Mouse (Mus musculus): ENCODE measurements around the gene Zmynd8. TPM values are rescaled to one million over a fixed set of nuclear protein-coding genes. Genes with fewer than 3 reads are reported as not detected.

Zmynd8 gene
- polyA plus RNA-seq, 1 experiment from 2014 or later = 21.9 TPM

DNA sequence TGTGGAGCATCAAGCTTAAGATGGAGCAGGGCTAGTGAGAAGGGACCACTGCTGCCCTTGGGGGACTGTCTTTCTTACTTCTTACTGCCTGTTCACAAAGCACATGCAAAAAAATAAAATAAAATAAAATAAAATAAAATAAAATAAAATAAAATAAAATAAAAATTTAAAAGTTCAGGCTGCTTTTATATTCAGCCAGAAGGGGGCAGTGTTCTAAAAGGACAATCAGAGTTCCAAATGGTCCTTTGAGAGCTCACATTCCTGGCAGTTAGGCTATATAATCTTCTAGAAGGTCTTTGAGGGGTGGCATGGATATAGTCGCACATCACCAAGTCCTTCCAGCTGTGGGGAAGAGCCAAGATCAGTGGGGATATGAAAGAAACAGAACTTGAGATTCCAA is 112.3 kb downstream of the Zmynd8 start:
- DNase-seq = no peak
- 85% methylated on average over 1 of the region's 1 CpGs for WGBS (ENCODE audit: insufficient replicate concordance)

DNA sequence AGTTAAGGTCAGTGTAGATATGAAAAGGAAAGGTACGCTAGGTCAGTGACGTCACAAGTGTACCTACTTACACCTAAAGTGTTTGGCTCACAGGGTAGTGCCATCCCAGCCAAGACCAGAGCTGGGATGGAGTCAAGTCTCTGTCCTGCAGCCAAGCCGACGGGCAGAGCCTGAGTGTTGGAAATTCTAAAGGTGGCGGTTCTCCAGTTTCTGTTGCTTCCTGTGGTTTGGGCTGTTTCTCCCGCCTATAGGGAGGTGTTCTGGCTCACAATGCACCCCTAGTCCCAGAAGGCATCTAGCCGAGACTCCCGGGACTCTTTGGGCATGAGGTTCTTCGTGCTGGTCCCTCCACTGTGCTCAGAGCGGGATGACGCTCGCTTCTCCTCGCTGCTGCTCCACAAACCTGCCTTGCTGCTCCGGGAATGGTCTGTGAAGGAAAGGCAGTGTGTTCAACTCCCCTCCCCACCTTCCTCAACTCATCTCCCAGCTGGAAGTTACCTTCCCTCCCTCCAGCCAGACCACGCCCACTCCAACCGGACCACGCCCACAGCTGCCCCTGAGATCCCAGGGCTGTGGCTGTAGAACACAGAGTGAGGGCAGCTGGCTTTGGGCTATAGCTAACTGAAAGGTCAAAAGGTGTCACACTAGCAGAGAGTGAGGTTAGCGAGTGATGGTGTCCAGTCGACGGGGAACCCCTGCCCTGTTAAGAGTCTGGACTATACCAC is 113.3 kb downstream of the Zmynd8 start:
- 91% methylated on average over 20 of the region's 20 CpGs for WGBS (ENCODE audit: insufficient replicate concordance)
- no peak for DNase-seq

More for the DNA sequence above, 112.3 kb downstream of the Zmynd8 start:
- Histone ChIP-seq H3K36me3 (replicated peaks; ENCODE audit: insufficient read depth, low read length) (peaks cover 68% of the 10 kb centered on the region), H3K4me2 (ENCODE audit: low read depth, low read length) (no peak overlapping the region), H3K27me3 (ENCODE audit: insufficient read depth, low read length) (no peaks in the 10 kb centered on the region), H3K4me3 (ENCODE audit: low read depth, low read length) (no peak overlapping the region), H3K9me3 (ENCODE audit: low read length) (no peaks in the 10 kb centered on the region), H3K9ac (replicated peaks) (no peak overlapping the region), H3K27ac (ENCODE audit: low read depth) (no peak overlapping the region), H3K4me1 (ENCODE audit: insufficient read depth) (no peaks in the 10 kb centered on the region)
- TF ChIP-seq CTCF (IDR thresholded peaks at IDR 0.05; ENCODE audit: low read depth) (peak; percentile 44), EP300 (IDR thresholded peaks at IDR 0.05; ENCODE audit: low read depth) (no peak)
- ATAC-seq = no peak

DNA sequence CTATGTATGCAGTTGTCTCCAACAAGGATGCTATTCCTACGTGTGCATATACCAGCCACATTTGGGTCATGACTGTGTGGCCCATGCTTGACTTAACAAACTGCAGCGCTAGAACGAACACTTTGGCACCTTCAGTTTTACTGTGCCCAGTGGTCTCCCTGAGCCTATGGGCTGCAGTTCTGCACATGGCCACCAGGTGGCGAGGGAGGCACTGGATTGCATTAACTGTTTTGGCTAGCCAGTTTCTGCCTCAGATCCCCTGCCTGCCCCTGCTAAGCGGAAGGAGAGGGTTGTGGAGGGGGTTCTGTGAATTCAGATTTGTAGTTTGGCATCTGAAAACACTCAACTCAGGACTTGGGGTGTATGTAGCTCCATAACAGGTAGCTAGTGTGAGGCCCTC is 116.5 kb downstream of the Zmynd8 start:
- Histone ChIP-seq H3K9me3 (ENCODE audit: low read length) (no peaks in the 10 kb centered on the region), H3K9ac (replicated peaks) (no peak overlapping the region), H3K36me3 (replicated peaks; ENCODE audit: insufficient read depth, low read length) (peaks cover 32% of the 10 kb centered on the region), H3K4me2 (ENCODE audit: low read depth, low read length) (no peak overlapping the region), H3K4me3 (ENCODE audit: low read depth, low read length) (no peak overlapping the region), H3K4me1 (ENCODE audit: insufficient read depth) (no peaks in the 10 kb centered on the region), H3K27me3 (ENCODE audit: insufficient read depth, low read length) (no peaks in the 10 kb centered on the region), H3K27ac (ENCODE audit: low read depth) (no peak overlapping the region)
- DNase-seq = peak; percentile 82
- 39% methylated on average over 5 of the region's 5 CpGs for whole genome bisulfite sequencing (ENCODE audit: insufficient replicate concordance)
- TF ChIP-seq CTCF (IDR thresholded peaks at IDR 0.05; ENCODE audit: low read depth) = peak; percentile 98
- no peak for TF ChIP-seq EP300 (IDR thresholded peaks at IDR 0.05; ENCODE audit: low read depth)
- peak; percentile 39; the same call in 1 of the 2 replicates for ATAC-seq

More for the DNA sequence above, 113.3 kb downstream of the Zmynd8 start:
- H3K4me3 ChIP-seq (ENCODE audit: low read depth, low read length) = no peak overlapping the region
- H3K9me3 ChIP-seq (ENCODE audit: low read length) = no peaks in the 10 kb centered on the region
- H3K4me1 ChIP-seq (ENCODE audit: insufficient read depth) = no peaks in the 10 kb centered on the region
- no peaks in the 10 kb centered on the region for H3K27me3 ChIP-seq (ENCODE audit: insufficient read depth, low read length)
- TF ChIP-seq EP300 (IDR thresholded peaks at IDR 0.05; ENCODE audit: low read depth) (no peak), CTCF (IDR thresholded peaks at IDR 0.05; ENCODE audit: low read depth) (no peak)
- H3K4me2 ChIP-seq (ENCODE audit: low read depth, low read length) = no peak overlapping the region
- no peak overlapping the region for H3K9ac ChIP-seq (replicated peaks)
- H3K36me3 ChIP-seq (replicated peaks; ENCODE audit: insufficient read depth, low read length) = peaks cover 58% of the 10 kb centered on the region
- ATAC-seq = no peak
- H3K27ac ChIP-seq (ENCODE audit: low read depth) = no peak overlapping the region

DNA sequence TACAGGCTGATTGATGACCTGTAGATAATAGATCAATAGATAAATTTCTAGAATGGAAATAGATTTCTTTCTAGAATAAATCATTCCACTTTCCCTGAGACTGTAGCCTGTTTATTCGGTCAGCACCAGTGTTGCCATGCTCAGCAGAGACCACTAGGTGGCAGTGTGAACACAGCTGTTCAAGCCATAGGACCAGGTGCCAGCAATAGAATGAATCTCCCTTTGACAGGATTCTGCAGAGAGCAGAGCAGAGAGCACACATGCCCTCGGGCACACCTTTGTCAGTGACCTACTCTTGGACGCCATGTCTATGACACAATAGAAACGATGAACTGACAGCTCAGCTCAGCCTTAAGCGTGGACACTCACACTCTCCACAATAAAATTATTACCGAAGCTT is 119.9 kb downstream of the Zmynd8 start:
- Histone ChIP-seq H3K4me3 (ENCODE audit: low read depth, low read length) (no peak overlapping the region), H3K4me2 (ENCODE audit: low read depth, low read length) (no peak overlapping the region), H3K4me1 (ENCODE audit: insufficient read depth) (no peaks in the 10 kb centered on the region), H3K9me3 (ENCODE audit: low read length) (no peaks in the 10 kb centered on the region), H3K36me3 (replicated peaks; ENCODE audit: insufficient read depth, low read length) (peaks cover 2% of the 10 kb centered on the region; the same call in 1 of the 2 replicates), H3K9ac (replicated peaks) (no peak overlapping the region), H3K27me3 (ENCODE audit: insufficient read depth, low read length) (no peaks in the 10 kb centered on the region), H3K27ac (ENCODE audit: low read depth) (no peak overlapping the region)
- DNase-seq = peak; percentile 79
- 22% methylated on average over 6 of the region's 6 CpGs for whole genome bisulfite sequencing (ENCODE audit: insufficient replicate concordance)
- no peak for TF ChIP-seq EP300 (IDR thresholded peaks at IDR 0.05; ENCODE audit: low read depth)
- peak; percentile 97 for TF ChIP-seq CTCF (IDR thresholded peaks at IDR 0.05; ENCODE audit: low read depth)
- ATAC-seq = peak; percentile 70

DNA sequence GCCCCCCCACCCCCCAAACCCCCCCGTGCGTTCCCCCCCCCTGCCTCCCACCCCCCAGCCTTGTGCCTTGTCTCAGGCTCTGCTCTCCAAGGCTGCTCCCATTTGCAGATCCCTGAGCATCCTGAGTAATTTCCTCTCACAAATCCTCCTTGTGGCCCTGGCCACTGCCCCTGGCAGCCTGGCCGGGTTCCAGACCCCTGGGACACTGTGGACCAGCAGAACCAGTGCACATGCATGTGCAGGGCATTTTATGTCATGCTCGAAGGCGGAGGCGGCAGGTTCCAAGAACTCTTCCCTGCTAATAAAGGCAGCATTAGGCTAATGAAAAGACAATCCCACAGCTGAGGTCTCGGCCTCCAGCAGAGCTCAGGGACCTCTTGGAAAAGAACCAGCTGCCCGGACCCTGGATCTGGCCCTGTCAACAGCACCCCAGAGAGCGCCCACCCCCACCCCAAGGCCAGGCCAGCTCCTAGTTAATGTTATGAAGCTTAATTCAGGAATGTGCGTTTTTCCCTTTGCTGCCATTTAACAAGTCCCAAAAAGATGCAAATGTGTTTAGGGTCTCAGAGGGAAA is 129.4 kb downstream of the Zmynd8 start:
- Histone ChIP-seq H3K27me3 (ENCODE audit: insufficient read depth, low read length) (no peaks in the 10 kb centered on the region), H3K9ac (replicated peaks) (no peak overlapping the region), H3K4me3 (ENCODE audit: low read depth, low read length) (no peak overlapping the region), H3K4me1 (ENCODE audit: insufficient read depth) (no peaks in the 10 kb centered on the region), H3K4me2 (ENCODE audit: low read depth, low read length) (no peak overlapping the region), H3K36me3 (replicated peaks; ENCODE audit: insufficient read depth, low read length) (no peaks in the 10 kb centered on the region), H3K27ac (ENCODE audit: low read depth) (no peak overlapping the region), H3K9me3 (ENCODE audit: low read length) (no peaks in the 10 kb centered on the region)
- no peak for DNase-seq
- 59% methylated on average over 10 of the region's 10 CpGs for WGBS (ENCODE audit: insufficient replicate concordance)
- TF ChIP-seq CTCF (IDR thresholded peaks at IDR 0.05; ENCODE audit: low read depth) (no peak), EP300 (IDR thresholded peaks at IDR 0.05; ENCODE audit: low read depth) (no peak)
- ATAC-seq = no peak

DNA sequence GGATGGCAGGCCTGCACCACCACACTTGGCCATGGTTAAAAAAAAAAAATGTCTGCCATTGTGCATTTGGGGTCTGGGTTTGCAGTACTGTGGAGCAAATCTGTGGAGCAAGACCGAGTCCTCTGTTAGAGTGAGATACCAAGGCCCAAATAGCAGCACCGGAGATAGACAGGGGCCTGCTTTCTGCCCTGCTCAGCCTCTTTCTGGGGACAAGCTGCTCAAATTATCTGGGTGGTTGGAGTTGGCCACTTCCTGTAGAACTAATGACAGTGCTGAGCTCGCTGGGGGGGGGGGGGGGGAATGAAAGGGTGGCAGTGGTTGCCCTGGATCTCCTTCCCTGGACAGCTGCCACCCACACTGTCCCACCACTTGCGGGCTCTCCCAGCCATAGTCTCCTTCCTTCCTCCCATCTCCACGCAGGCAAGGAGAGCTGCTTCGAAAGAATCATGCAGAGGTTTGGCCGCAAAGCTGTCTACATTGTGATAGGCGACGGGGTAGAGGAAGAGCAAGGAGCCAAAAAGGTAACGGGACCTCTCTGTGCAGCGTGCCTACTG is 129.9 kb downstream of the Zmynd8 start:
- TF ChIP-seq EP300 (IDR thresholded peaks at IDR 0.05; ENCODE audit: low read depth) (no peak), CTCF (IDR thresholded peaks at IDR 0.05; ENCODE audit: low read depth) (no peak)
- Histone ChIP-seq H3K27ac (ENCODE audit: low read depth) (no peak overlapping the region), H3K4me2 (ENCODE audit: low read depth, low read length) (no peak overlapping the region), H3K4me1 (ENCODE audit: insufficient read depth) (no peaks in the 10 kb centered on the region), H3K9ac (replicated peaks) (no peak overlapping the region), H3K27me3 (ENCODE audit: insufficient read depth, low read length) (no peaks in the 10 kb centered on the region), H3K36me3 (replicated peaks; ENCODE audit: insufficient read depth, low read length) (no peaks in the 10 kb centered on the region), H3K9me3 (ENCODE audit: low read length) (no peaks in the 10 kb centered on the region), H3K4me3 (ENCODE audit: low read depth, low read length) (no peak overlapping the region)
- DNase-seq (no peak), ATAC-seq (no peak)
- 42% methylated on average over 10 of the region's 11 CpGs for WGBS (ENCODE audit: insufficient replicate concordance)

Measured in liver, postnatal 0 days (tissue).